Mouse (Mus musculus): Measurements from ENCODE around the gene Fosl1. TPM values are rescaled to one million over a fixed set of nuclear protein-coding genes. Genes with fewer than 3 reads are reported as not detected.

Gene Fosl1
- polyA plus RNA-seq, 1 experiment from 2014 or later: not detected

DNA sequence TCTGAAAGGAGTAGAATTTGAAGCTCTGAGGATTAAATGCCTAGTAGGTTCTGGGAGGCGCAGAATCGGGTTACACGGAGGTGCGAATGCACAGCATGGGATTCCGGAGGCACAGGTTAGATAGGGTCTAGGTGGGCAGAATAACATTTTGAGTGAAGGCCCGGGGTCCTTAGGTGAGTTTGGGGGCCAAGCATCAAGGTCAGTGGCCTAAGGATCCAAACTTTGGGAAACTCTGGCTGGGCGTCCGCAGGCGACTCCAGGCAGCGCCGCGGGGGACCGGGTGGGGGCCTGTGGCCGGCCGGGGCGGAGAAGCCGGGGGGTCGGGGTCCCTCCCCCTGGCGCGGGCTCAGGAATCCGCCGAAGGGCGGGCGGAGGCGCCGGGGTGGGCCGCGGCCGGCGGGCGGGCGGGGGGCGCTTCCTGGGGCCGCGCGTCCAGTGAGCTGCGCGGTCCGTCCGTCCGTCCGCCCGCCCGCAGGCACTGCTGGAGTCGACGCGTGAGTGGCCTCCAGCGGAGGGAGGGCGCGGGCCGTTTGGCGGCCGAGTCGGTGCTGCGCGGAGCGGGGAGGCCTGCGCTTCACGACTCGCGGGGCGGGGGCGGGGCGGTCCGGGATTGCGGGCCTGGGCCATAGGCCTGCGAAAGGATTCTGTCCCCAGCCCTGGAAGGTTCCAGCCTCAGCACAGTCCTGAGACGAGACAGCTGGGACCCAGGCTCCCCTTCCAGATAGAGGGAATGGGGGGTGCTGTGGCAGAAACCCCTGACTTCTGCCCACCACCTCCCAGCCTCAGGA, 27.1 kb downstream of the Fosl1 start:
- DNase-seq (ENCODE audit: low spot score): peak; percentile 57
- H3K27ac ChIP-seq (ENCODE audit: low read length): peak overlapping the region; percentile 81
- 2% methylated on average over 31 of the region's 68 CpGs for WGBS
- H3K4me2 ChIP-seq (replicated peaks; ENCODE audit: low read depth, low read length): peak overlapping the region; percentile 92
- ATAC-seq: peak; percentile 66
- H3K4me3 ChIP-seq (ENCODE audit: low read depth, low read length): peak overlapping the region; percentile 57
- H3K9me3 ChIP-seq (ENCODE audit: low read length): no peaks in the 10 kb centered on the region
- H3K9ac ChIP-seq (replicated peaks; ENCODE audit: low read depth): peak overlapping the region; percentile 64
- peaks cover 2% of the 10 kb centered on the region; the same call in 1 of the 2 replicates for H3K4me1 ChIP-seq (ENCODE audit: insufficient read depth, low read depth, low read length)
- H3K27me3 ChIP-seq (replicated peaks; ENCODE audit: insufficient read depth, low read length): no peaks in the 10 kb centered on the region
- no peaks in the 10 kb centered on the region for H3K36me3 ChIP-seq (ENCODE audit: insufficient read depth, low read length)
- TF ChIP-seq EP300 (IDR thresholded peaks at IDR 0.05): no peak
- TF ChIP-seq CTCF (IDR thresholded peaks at IDR 0.05): peak; percentile 34

DNA sequence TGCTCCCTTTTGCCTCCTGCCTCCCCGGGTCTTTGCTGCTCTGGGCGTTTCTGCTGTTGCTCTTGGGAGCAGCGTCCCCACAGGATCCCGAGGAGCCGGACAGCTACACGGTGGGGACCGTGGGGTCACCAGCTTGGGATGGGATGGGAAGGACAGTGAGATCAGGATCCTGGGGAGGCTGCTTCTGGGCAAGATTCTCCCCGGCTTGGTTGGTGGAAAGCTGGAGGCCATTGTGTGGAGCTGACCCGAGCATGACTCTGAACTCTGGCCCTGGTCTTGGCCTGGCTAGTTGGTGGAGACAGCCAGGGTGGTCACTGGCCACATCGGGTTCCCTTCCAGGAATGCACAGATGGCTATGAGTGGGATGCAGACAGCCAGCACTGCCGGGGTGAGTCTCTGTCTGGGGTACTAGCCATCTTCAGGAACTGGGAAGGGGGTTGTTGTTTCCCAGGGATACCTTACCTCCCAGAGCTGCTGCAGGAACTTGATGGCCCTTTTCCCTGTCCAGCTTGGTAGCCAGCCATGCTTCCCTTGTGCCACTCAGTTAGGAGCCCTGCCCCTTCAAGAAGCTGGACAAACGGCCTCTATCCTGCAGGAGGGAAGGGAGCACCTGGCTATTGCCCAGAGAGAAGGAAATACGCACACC, 27.8 kb downstream of the Fosl1 start:
- DNase-seq (ENCODE audit: low spot score): no peak
- H3K36me3 ChIP-seq (ENCODE audit: insufficient read depth, low read length): 0 out of 2 replicates have a peak, but pooled peaks cover 4% of the 10 kb centered on the region
- peak overlapping the region; percentile 81 for H3K27ac ChIP-seq (ENCODE audit: low read length)
- H3K27me3 ChIP-seq (replicated peaks; ENCODE audit: insufficient read depth, low read length): no peaks in the 10 kb centered on the region
- H3K4me2 ChIP-seq (replicated peaks; ENCODE audit: low read depth, low read length): peak overlapping the region; percentile 92
- H3K9ac ChIP-seq (replicated peaks; ENCODE audit: low read depth): peak overlapping the region; percentile 64
- peak overlapping the region; percentile 57 for H3K4me3 ChIP-seq (ENCODE audit: low read depth, low read length)
- TF ChIP-seq CTCF (IDR thresholded peaks at IDR 0.05) (no peak), EP300 (IDR thresholded peaks at IDR 0.05) (no peak)
- no peaks in the 10 kb centered on the region for H3K9me3 ChIP-seq (ENCODE audit: low read length)
- peak; percentile 23 for ATAC-seq
- H3K4me1 ChIP-seq (ENCODE audit: insufficient read depth, low read depth, low read length): peaks cover 2% of the 10 kb centered on the region; the same call in 1 of the 2 replicates
- WGBS: 15% methylated on average over 13 of the region's 13 CpGs

DNA sequence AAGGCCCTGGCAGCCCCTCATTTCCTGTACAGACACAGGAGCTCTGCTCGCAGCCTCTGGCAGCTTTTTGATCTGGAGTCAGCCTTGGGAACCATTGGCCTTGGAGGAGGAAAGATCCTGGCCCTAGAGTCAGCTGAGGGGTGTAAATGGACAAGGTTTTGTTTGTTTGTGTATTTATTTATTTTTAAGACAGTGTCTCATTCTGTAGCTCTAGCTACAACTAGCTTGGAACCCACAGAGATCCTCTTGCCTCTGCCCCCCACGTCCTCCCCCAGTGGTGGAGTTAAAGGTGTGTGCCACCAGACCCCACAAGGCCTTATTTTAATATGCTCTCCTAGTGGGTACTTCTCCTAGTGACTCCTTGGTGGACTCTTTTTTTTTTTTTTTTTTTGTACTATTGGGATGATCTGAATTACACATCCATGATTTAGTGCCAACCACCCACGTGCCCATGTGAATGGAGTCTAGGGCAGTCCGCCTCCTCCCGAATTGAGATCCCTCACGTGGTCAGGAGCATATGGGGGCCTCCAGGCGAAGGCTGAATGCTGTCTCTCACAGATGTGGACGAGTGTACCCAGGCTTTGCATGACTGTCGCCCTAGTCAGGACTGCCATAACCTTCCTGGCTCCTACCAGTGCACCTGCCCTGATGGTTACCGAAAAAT, 29.8 kb downstream of the Fosl1 start:
- TF ChIP-seq EP300 (IDR thresholded peaks at IDR 0.05): no peak
- no peak for TF ChIP-seq CTCF (IDR thresholded peaks at IDR 0.05)
- Histone ChIP-seq H3K4me3 (ENCODE audit: low read depth, low read length) (no peak overlapping the region), H3K27ac (ENCODE audit: low read length) (no peak overlapping the region), H3K27me3 (replicated peaks; ENCODE audit: insufficient read depth, low read length) (no peaks in the 10 kb centered on the region), H3K9ac (replicated peaks; ENCODE audit: low read depth) (no peak overlapping the region), H3K4me1 (ENCODE audit: insufficient read depth, low read depth, low read length) (peaks cover 2% of the 10 kb centered on the region; the same call in 1 of the 2 replicates), H3K36me3 (ENCODE audit: insufficient read depth, low read length) (peaks cover 9% of the 10 kb centered on the region; the same call in 1 of the 2 replicates), H3K9me3 (ENCODE audit: low read length) (no peaks in the 10 kb centered on the region), H3K4me2 (replicated peaks; ENCODE audit: low read depth, low read length) (no peak overlapping the region)
- 85% methylated on average over 10 of the region's 10 CpGs for WGBS
- no peak for ATAC-seq
- DNase-seq (ENCODE audit: low spot score): no peak

DNA sequence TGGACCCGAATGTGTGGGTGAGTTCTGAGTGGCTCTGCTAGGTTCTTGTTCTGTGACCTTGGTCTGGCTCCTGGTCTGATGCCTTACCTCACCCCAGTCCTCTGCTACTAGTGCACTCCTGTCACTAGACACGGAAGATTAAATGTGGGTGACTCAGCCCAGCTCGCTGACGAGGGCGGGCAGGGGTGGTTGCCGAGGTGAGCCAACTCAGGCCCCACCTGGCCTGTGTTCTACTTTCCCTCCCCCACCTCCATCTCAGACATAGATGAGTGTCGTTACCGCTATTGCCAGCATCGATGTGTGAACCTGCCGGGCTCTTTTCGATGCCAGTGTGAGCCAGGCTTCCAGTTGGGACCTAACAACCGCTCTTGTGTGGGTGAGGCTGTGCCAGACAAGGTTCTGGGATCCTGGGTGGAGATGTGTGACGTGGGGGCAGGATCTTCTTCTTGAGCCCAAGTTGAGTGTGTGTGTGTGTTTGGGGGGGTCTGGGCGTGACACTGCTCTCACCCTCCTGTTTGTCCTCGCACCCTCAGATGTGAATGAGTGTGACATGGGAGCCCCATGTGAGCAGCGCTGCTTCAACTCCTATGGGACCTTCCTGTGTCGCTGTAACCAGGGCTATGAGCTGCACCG, 30.4 kb downstream of the Fosl1 start:
- WGBS: 82% methylated on average over 18 of the region's 18 CpGs
- no peaks in the 10 kb centered on the region for H3K9me3 ChIP-seq (ENCODE audit: low read length)
- peaks cover 15% of the 10 kb centered on the region; the same call in 1 of the 2 replicates for H3K36me3 ChIP-seq (ENCODE audit: insufficient read depth, low read length)
- peaks cover 2% of the 10 kb centered on the region; the same call in 1 of the 2 replicates for H3K4me1 ChIP-seq (ENCODE audit: insufficient read depth, low read depth, low read length)
- DNase-seq (ENCODE audit: low spot score) (no peak), ATAC-seq (no peak)
- no peak for TF ChIP-seq EP300 (IDR thresholded peaks at IDR 0.05)
- no peak for TF ChIP-seq CTCF (IDR thresholded peaks at IDR 0.05)
- H3K27ac ChIP-seq (ENCODE audit: low read length): no peak overlapping the region
- H3K4me3 ChIP-seq (ENCODE audit: low read depth, low read length): no peak overlapping the region
- H3K4me2 ChIP-seq (replicated peaks; ENCODE audit: low read depth, low read length): no peak overlapping the region
- H3K27me3 ChIP-seq (replicated peaks; ENCODE audit: insufficient read depth, low read length): no peaks in the 10 kb centered on the region
- H3K9ac ChIP-seq (replicated peaks; ENCODE audit: low read depth): no peak overlapping the region

DNA sequence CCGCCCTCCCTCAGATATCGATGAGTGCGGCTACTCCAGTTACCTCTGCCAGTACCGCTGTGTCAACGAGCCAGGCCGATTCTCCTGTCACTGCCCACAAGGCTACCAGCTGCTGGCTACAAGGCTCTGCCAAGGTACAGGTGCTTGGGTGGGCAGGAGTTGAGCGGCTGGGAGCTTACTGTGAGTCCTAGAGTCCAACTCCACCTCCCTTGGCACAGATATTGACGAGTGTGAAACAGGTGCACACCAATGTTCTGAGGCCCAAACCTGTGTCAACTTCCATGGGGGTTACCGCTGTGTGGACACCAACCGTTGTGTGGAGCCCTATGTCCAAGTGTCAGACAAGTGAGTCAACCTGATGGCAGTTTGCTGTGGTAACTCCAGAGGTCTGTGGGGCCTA, 32.7 kb downstream of the Fosl1 start:
- Histone ChIP-seq H3K9ac (replicated peaks; ENCODE audit: low read depth) (no peak overlapping the region), H3K4me1 (ENCODE audit: insufficient read depth, low read depth, low read length) (peaks cover 2% of the 10 kb centered on the region; the same call in 1 of the 2 replicates), H3K27ac (ENCODE audit: low read length) (no peak overlapping the region), H3K4me3 (ENCODE audit: low read depth, low read length) (no peak overlapping the region), H3K9me3 (ENCODE audit: low read length) (no peaks in the 10 kb centered on the region), H3K36me3 (ENCODE audit: insufficient read depth, low read length) (peaks cover 18% of the 10 kb centered on the region), H3K27me3 (replicated peaks; ENCODE audit: insufficient read depth, low read length) (no peaks in the 10 kb centered on the region), H3K4me2 (replicated peaks; ENCODE audit: low read depth, low read length) (no peak overlapping the region)
- WGBS: 84% methylated on average over 10 of the region's 10 CpGs
- ATAC-seq (no peak), DNase-seq (ENCODE audit: low spot score) (no peak)
- TF ChIP-seq EP300 (IDR thresholded peaks at IDR 0.05): no peak
- no peak for TF ChIP-seq CTCF (IDR thresholded peaks at IDR 0.05)

Data from lung, postnatal 0 days (tissue).